Mouse (Mus musculus): ENCODE results near the gene Ncapd3.
A peak's percentile ranks its signal among the peaks of the same experiment; 100 is the strongest.

Ncapd3 gene

GRCm38 (mm10) chr9:27029828-27030762 lies at the start of gene Ncapd3, which contains the start of gene Vps26b:
Gene Ncapd3 (plus strand): TSS chr9:27030175.
Gene Vps26b (minus strand): TSS chr9:27030065.
- DNase-seq (ENCODE audit: low read depth, low spot score): peak; percentile 97

- DNase-seq (ENCODE audit: low read depth, low spot score): no peak
These were observed 44.8 kb upstream of the Ncapd3 start for GRCm38 (mm10) chr9:26985090-26985613.

- no peak for DNase-seq (ENCODE audit: low read depth, low spot score)
These were observed 44.2 kb upstream of the Ncapd3 start for GRCm38 (mm10) chr9:26985668-26986277.

DNA sequence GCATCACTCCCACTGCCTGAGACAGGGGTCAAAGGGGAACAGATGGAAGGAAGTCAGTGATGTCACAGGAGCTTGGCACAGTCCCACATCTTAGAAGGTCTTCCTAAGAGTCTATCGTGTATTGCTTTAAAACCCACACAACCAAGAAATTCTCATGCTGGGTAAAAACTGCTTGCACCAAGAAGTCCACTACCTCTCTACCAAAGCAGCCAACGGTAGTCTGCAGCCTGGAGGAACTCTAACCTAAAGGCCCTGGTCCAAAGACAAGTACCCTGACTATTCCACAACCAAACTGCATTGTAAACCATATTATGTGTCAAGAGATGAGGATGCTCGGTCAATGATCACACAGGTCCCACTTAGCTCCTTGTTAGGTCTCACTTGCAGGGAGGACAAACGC lies 39.8 kb upstream of the Ncapd3 start:
- no peak for DNase-seq (ENCODE audit: low read depth, low spot score)

DNA sequence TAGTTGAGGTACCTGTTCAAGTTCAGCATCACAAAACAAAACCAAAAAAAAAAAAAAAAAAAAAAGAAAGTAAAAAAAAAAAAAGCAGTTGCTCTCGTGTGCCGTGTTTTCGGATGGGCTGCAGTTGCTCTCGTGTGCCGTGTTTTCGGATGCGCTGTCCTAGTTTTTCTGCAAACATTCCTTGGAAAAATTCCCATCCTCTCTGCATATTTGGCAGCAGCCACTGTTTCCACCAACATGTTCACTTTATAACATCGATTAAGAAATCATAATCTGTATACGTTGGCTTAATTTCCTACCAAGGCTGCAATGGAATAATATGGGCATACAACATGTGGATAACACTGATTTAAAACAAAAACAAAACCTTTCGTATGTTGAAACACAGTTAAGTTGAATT lies 36.9 kb upstream of the Ncapd3 start:
- DNase-seq (ENCODE audit: low read depth, low spot score): no peak

DNA sequence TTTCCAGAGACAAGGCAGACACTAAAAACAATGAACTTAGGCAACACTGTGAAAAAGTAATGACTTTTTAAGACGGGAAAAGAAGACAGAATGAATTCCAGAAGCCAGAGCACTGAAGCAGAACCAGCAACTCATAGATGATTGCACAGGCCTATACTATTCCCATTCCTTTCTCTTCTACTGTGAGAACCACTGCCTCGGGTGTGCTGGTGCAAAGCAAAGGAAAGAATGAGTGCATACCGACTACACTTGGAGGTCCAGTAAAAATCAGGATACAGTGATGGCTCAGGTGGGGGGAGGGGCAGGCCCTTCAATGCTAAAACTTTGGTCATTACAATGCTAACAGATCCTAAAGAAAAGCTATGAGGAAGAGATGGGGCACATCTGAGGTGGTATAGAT lies 36.1 kb upstream of the Ncapd3 start:
- no peak for DNase-seq (ENCODE audit: low read depth, low spot score)

DNA sequence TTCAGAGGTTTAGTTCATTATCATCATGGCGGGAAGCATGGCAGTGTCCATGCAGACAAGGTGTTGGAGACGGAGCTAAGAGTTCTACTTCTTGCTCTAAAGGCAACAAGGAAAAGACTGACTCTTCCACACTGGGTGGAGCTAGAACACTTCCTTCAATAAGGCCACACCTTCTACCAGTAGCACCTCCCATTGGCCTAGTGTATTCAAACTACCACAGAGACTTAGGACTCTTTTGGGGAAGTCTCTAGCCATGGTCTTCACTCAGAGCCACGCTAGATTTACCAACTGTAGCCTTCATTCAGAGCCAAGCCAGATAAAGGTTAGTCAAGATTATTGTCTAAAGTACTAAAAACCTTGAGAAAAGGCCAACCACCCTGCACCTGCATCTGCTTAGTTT lies 32.9 kb upstream of the Ncapd3 start:
- peak; percentile 60 for DNase-seq (ENCODE audit: low read depth, low spot score)

- DNase-seq (ENCODE audit: low read depth, low spot score): peak; percentile 53
These were observed 32.5 kb upstream of the Ncapd3 start for GRCm38 (mm10) chr9:26997501-26997900.

GRCm38 (mm10) chr9:26998669-26999460 lies 31.1 kb upstream of the Ncapd3 start:
- DNase-seq (ENCODE audit: low read depth, low spot score): no peak

- DNase-seq (ENCODE audit: low read depth, low spot score): peak; percentile 99
These were observed 30.2 kb upstream of the Ncapd3 start, which contains the start of the genes Acad8 and Thyn1 for GRCm38 (mm10) chr9:26999461-27000395. Gene Acad8 (minus strand): TSS chr9:26999566. Gene Thyn1 (plus strand): TSS chr9:26999710.

GRCm38 (mm10) chr9:27005231-27005630 lies 24.7 kb upstream of the Ncapd3 start:
- no peak for DNase-seq (ENCODE audit: low read depth, low spot score)

- no peak for DNase-seq (ENCODE audit: low read depth, low spot score)
These were observed 24.0 kb upstream of the Ncapd3 start for GRCm38 (mm10) chr9:27005933-27006332.

DNA sequence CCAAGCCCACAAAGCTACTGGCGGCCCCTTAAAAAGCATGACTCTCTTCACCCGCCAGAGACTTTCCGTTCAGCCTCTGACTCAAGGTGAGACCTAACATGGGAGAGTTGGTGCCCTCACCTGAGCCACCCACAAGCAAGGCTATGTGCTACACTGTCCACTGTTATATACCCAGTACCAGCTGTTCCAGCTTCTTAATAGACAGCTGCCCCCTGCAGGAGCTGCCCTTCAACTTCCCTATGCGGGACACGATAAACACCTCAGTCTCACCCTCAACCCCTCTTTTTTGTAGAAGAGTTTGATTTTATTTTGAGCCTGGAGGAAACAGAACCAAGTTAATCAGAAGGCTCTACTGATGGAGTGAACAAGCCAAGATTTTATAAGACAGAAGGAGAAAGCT lies 23.1 kb upstream of the Ncapd3 start:
- DNase-seq (ENCODE audit: low read depth, low spot score): no peak

- no peak for DNase-seq (ENCODE audit: low read depth, low spot score)
These were observed 20.7 kb upstream of the Ncapd3 start for GRCm38 (mm10) chr9:27009231-27009630.

- no peak for DNase-seq (ENCODE audit: low read depth, low spot score)
These were observed 18.4 kb upstream of the Ncapd3 start for GRCm38 (mm10) chr9:27011572-27011971.

GRCm38 (mm10) chr9:27018961-27019360 lies 11.0 kb upstream of the Ncapd3 start:
- DNase-seq (ENCODE audit: low read depth, low spot score): no peak

DNA sequence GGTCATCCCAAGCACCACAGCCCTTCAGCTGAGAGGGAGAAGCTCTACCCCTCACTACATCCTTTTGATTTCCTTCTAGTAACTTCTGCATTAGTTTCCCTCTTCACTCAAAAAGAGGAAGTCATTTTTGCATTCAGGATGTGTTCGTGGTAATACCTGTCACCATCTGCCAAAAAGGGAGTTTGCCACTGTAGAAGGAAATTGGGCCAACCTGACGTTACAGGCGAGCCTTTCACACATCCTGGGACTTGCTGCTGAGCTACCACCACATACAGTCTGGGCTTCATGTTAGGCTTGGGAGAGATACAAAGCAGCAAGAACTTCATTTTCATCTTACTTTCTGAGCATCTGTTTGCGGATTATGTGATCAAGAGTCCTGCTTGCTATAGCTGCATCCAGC lies 6.3 kb upstream of the Ncapd3 start:
- DNase-seq (ENCODE audit: low read depth, low spot score): no peak

GRCm38 (mm10) chr9:27026708-27027107 lies 3.3 kb upstream of the Ncapd3 start:
- DNase-seq (ENCODE audit: low read depth, low spot score): no peak

DNA sequence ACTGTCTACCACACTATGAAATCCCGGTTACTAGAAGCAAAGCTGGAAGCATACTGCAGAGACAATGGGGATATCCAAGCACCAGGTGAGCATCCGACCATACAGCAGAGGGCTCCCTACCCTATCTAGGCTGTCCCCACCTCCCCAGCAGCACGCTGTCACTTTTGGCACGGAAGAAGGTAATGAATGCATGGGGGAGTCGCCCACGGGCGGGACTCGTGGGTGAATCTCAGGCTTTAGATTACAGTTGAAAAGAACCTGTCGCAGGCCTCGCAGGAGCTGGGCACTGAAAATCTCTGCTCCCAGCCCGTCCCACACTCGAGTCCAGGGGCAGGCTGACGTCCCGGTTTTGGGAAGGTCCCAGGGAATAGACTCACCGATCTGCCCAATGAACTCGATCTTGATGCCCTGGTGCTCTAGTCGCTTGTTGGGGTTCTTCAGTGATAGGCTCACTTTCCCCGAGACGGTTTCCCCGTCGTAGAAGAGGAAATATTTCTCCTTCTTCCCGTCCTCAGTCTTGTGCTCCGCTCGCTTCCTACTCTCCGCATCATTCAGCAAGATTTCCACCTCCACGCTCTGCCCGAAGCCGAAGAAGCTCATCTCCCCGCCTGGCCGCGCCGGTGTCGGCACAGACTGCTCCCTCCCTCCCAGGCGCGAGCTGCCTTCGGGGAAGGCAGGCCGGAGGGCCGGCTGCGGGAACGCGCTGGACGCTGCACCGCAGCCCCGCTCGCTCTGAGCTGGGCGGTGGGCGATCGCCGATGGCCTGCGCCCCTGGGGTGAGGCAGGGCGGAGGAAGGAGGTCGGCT lies 750 bp upstream of the Ncapd3 start:
- DNase-seq (ENCODE audit: low read depth, low spot score): peak; percentile 59

DNA sequence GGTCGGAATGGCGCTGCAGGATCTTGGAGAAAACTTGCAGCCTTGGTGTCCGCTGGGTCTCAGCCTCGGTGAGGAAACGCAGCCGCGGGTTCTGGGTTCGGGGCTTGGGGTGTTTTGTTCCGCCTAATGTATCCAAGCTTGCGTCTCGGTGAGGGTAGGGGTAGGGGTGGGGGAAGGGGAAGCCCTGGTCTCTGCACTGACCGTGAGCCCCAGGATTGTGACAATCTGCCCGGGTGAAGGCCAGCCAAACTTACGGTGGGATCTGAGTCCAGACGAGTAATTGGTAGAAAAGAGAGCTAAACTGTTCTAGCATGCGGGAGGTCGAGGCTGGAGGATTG lies 757 bp downstream of the Ncapd3 start:
- no peak for DNase-seq (ENCODE audit: low read depth, low spot score)

Measured in R1 (cell line).